Mouse (Mus musculus): ENCODE measurements around the gene Nat14.

- no peak for TF ChIP-seq CTCF (IDR thresholded peaks at IDR 0.05; ENCODE audit: control insufficient read depth, insufficient read depth, insufficient read length)
- TF ChIP-seq USF1 (IDR thresholded peaks at IDR 0.05; ENCODE audit: low read depth), result no peak
- TF ChIP-seq CEBPB (IDR thresholded peaks at IDR 0.05; ENCODE audit: low read depth), result no peak
- no peak for TF ChIP-seq MYOG (IDR thresholded peaks at IDR 0.05; ENCODE audit: control insufficient read depth, extremely low read depth, insufficient read length)
- TF ChIP-seq MYOD1 (IDR thresholded peaks at IDR 0.05; ENCODE audit: control insufficient read depth, insufficient read length, low read depth), result no peak
- TF ChIP-seq MAX (IDR thresholded peaks at IDR 0.05), result no peak
- no peak for TF ChIP-seq FOSL1 (IDR thresholded peaks at IDR 0.05; ENCODE audit: insufficient read depth, low read length, poor library complexity, severe bottlenecking)
Measured at GRCm38 (mm10) chr7:4920496-4920895, 1.3 kb upstream of the Nat14 start.

Measured in C2C12 (cell line).